Mouse (Mus musculus) testis, adult 2 months (tissue): Measurements from ENCODE around the gene Fkbp1a.

Experiments
- CTCF ChIP-seq: fragments of 200-500 bp; IDR thresholded peaks from 2 replicates; pipeline ENCODE4 v1.5.1; 2012; ENCODE audit warnings: low read depth, mild to moderate bottlenecking, inconsistent platforms, low read length, moderate library complexity; ENCODE audit not compliant: control insufficient read depth, insufficient read depth, insufficient replicate concordance
- POLR2A ChIP-seq: fragments of 200-500 bp; IDR thresholded peaks from 2 replicates; pipeline ENCODE4 v1.6.1; 2012; ENCODE audit warnings: low read depth, mild to moderate bottlenecking, inconsistent platforms, low read length, moderate library complexity; ENCODE audit not compliant: control insufficient read depth

- TF ChIP-seq POLR2A, result no peak
- TF ChIP-seq CTCF, result no peak
Observed at GRCm38 (mm10) chr2:151609974-151610373, 67.7 kb downstream of the Fkbp1a start.
